Mouse (Mus musculus) effector memory CD4-positive, alpha-beta T cell, adult 5 months (primary cell): ENCODE measurements around the gene Pole2. TPM values are rescaled to one million over a fixed set of nuclear protein-coding genes. Genes with fewer than 3 reads are reported as not detected.

ENCODE experiments used
- polyA plus RNA-seq: library from polyadenylated mRNA; unstranded; fragments of 100-300 nt; shearing (Covaris generic); gene quantifications from one replicate; pipeline ENCODE4 v1.2.1, GENCODE M21; 2017

The Pole2 gene
- 4.0 TPM for polyA plus RNA-seq

DNA sequence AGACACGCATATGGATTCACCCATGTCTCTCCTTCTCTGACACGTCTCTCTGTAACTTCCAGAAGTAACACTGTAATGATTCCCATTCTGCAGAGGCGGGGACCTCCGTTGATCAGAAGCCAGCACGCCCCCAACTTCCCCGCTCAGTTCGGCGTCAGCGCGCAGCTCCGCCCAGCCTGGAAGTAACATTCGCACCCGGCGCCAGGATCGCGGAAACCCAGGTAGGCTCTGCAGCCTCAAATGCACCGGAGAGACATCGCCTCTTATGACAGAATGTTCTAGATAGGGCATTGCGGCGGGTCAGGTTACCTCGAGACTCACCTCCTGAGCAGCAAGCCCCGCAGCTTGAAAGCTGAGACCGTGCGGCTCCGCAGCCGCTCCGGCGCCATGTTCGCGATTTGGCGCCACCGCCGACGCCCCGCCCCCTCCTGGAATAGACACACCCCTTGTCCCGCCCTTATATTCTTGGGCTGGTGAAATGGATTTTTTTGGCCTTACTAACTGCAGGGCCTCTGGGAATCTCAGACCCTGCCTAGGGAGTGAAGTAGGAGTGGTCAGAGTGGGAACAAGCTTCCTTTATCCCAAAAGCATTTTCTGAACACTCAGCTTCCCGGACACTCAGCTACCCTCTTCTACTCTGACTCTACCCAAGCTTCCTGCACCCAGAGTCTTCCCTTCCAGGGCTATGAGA lies at the start of gene Pole2:
Gene Pole2, minus strand, starts transcription at position 420 of the 691 bp plus-strand sequence.

DNA sequence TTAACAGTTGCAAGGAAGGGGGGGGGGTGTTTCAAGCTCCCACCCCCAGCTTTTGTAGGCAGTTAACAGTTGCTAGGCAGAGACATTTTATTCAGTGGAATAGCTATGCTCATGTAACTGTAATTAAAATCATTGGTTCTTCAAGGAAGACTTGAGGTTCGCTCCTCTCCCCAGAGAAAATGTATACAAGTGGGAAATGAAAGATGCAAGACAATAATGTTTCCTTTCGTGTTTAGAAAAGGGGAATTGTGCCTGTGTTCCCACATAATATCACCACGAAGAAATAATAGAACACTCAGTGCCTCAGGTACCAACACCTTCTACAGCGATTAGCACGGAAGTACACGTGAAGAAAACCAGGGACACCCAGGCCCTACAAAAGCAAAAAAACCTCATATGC lies 12.9 kb upstream of the Pole2 start, which contains the start of gene Klhdc1:
Gene Klhdc1, plus strand, starts transcription at position 301 of the 400 bp plus-strand sequence.

DNA sequence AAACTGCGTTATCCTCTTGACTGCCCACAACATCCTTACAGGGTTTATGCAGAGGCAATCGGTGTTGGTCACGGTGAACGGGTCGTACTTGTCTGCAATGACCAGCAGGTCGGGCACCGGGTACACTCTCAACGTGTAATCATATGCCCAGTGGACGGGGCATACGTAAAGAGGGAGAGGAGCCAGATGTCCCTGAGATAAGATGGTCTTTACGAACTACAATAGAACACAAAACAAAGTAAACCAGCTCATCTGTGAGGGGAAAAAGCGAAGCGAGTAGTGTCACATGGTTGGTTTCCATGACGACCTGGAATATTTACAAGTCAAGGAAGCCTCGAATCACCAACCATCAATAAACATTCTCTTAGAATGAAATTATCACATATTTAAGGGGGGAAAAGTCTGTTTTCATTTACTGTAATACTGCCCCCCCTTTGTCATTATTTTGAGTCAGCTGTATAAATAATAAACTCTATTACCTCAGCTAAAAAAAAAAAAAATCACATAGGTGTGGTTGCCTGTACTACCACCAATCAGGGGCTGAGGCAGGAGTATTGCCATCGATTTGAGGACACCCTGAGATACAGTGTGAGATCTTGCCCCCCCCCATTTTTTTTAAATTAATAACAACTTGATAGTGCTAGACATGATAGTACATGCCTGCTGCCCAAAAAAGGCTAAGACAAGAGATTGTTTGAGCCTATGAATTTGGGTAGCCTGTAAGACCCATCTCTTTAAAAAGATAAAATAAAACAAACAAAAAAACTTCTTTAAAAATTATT lies 23.8 kb downstream of the Pole2 start, which contains the start of gene Gm49384:
Gene Gm49384, minus strand, starts transcription at position 216 of the 782 bp plus-strand sequence.

DNA sequence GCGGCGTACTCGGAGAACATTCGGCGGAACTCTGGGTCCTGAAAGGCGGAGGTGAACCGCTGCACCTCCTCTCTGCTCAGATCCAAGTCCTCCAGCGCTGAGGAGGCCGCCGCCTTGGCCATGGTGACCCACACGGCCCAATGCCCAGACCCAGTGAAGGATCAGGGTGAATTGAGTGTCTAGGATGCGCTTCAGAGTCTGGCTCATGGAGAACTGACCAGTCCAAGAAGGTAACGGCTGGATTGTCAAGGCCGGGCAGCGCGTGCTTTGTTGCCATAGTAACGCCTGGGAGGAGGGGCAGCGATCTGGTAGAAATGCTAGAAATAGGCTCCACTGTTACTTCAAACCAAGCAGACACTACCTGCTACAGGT lies 29.8 kb downstream of the Pole2 start, which contains the start of gene Dnaaf2:
Gene Dnaaf2, minus strand, starts transcription at position 266 of the 372 bp plus-strand sequence.

DNA sequence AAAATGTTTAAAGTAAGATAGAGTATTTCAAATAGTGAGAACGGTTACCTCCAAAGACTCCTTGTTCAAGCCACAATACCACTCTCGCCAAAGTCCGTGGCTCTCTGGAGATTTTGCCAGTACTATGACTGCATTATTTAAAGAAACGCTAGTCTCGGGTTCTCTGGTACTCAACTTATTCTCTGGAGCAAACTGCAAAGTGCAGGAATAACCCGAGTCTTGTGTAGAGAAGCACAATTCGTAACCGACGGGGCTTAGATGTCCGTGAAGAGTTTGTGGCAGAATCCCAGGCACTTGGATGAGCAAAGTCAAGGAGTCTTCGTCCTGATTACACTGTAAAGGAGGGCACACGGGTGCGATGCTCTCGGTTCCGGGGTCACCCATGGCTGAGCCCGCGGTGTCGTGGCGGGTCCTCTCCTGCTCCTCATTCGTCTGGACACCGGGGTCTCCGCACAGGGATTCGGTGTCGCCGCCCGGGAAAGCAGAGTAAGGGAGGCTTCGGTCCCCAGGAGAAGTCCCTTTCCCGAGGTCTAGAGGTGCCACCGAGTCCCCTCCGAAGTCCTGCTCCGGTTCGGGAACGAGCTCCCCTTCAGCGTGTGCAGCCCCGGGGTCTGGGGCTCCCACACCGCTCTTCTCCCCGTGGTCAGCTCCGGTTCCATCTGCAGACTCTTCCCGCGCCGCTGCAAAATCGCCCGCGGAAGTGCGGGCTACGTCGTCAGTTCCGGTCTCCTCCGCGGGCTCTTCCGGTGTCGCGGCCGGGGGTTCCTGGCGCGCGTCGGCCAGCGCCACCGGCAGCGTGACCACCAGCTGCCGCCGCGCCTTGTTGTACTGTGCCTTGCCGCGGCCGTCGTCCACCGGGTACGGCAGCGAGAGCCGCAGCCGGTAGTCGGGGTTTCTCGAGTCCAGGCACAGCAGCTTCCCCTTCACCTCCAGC lies 31.3 kb downstream of the Pole2 start, which contains the start of gene Gm49383:
Gene Gm49383, minus strand, starts transcription at position 661 of the 934 bp plus-strand sequence.

DNA sequence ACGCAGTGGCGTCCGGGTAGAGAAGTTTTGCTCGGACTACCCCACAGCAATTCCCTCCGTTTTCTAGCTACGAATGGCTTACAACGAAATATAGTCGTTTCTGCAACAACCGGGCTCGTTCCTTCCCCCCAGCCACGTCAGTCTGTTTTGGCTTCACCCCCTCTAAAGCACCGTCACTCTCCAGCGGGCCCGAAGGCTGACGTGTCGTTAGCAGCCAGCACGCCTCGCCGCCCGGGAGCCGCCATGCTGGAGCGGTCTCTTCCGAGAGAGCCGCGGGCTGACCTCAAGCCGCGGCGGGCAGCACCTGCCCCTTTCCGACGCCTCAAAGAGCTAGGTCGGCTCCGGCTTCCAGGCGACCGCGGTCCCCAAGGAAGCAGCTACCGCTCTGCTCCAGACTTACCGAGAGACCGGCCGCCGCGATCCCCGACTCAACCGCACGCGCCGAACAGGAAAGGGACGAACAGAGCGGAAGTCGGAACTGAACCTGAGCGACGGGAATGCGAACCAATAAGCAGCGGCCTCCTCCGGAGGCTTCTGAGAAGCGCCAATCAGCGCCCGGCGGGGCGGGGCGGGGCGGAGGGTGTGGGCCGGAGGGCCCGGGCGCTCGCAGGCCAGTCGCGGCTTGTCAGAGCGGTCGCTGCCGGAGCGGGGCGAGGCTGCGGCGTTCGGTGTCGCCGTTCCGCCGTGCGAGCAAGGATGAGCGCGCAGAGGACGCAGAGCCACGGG lies 44.2 kb downstream of the Pole2 start, which contains the start of the genes Rpl36al and Mgat2:
Gene Rpl36al, minus strand, starts transcription at position 501 of the 726 bp plus-strand sequence.
Gene Mgat2, plus strand, starts transcription at position 575 of the 726 bp plus-strand sequence.

DNA sequence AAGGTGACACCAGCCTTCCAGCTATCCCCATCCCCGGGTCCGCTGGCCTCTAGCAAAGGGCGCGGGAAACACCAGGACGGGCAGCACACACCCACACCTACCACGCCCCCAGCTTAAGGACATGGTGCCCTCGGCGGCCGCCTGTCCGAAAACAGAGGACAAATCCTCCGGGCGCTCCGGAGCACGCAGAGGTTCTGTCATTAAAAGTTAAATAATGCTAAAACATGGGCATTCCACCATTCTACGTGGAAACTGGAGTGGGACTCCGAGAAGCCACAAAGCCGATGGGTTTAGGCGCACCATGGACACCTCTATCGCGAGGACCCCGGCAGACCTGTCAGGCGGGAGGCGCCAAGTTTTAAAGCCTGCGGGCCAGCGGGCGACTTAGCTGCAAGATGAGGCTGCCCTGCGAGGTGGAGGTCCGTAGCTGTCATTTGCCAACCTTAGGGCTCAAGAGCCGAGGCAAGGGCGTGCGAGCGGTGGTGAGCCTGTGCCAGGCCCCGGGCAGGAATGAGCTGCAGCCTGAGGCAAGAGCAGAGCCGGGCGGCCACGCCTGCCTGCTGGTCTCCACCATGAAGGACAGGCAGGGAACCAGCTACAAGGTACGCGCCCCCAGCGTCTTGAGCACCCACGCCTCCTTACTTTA lies 59.4 kb downstream of the Pole2 start, which contains the start of gene Lrr1:
Gene Lrr1, plus strand, starts transcription at position 354 of the 646 bp plus-strand sequence.

DNA sequence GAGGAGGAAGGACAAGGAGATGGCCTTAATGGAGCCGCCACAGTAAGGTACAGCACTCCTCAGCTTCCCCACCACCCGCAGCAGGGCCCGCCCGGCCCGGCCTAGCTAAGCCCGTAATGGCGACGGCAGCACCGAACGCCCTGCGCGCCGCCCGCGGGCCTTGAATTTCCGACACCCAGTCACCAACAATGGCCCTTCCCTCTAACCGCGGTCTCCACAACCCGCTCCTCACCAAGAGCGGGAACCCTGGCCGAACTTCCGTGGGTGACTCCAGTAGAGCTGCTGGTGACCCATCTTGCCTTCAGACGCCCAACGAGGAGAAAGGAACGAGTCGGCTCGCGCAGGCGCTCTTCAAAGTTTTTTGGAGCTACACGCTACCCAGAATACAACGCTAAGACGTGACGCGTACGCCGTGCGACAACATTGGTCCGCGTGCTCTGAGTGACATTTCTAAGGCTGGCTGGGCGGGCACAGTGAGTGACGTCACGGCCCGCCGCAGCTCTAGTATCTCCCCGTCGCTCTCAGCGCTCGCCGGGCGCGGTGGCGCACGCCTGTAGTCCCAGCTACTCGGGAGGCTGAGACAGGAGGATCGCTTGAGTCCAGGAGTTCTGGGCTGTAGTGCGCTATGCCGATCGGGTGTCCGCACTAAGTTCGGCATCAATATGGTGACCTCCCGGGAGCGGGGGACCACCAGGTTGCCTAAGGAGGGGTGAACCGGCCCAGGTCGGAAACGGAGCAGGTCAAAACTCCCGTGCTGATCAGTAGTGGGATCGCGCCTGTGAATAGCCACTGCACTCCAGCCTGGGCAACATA lies 69.0 kb downstream of the Pole2 start, which contains the start of gene Rps29:
Gene Rps29, minus strand, starts transcription at position 422 of the 813 bp plus-strand sequence.

Other genes with a start within 250 kb of the Pole2 start
- 2,126 TPM for gene Rps29, start 69.0 kb downstream of the Pole2 start, polyA plus RNA-seq
- 0.25 TPM for gene Lrr1, start 59.4 kb downstream of the Pole2 start, polyA plus RNA-seq
- gene Rpl36al, start 44.1 kb downstream of the Pole2 start, polyA plus RNA-seq: 313 TPM
- gene Mgat2, start 44.0 kb downstream of the Pole2 start, polyA plus RNA-seq: 45.8 TPM
- 5.0 TPM for gene Gm49383, start 31.1 kb downstream of the Pole2 start, polyA plus RNA-seq
- gene Dnaaf2, start 29.8 kb downstream of the Pole2 start, polyA plus RNA-seq: 3.9 TPM
- 3.0 TPM for gene Gm49384, start 23.9 kb downstream of the Pole2 start, polyA plus RNA-seq
- gene Klhdc1, start 13.0 kb upstream of the Pole2 start, polyA plus RNA-seq: 17.8 TPM
- gene Klhdc2, start 68.5 kb upstream of the Pole2 start, polyA plus RNA-seq: 25.7 TPM
- gene Nemf, start 129.0 kb upstream of the Pole2 start, polyA plus RNA-seq: 141 TPM
- 365 TPM for gene Arf6, start 144.0 kb upstream of the Pole2 start, polyA plus RNA-seq
- 5.3 TPM for gene Gm9887, start 144.3 kb upstream of the Pole2 start, polyA plus RNA-seq